Mouse (Mus musculus): ENCODE data around the gene Lrfn2.

Gene Lrfn2

GRCm38 (mm10) chr17:49018774-49019488 is 86.8 kb downstream of the Lrfn2 start:
- in situ Hi-C loops (cut with MboI; ENCODE audit: low pct_unique_long_range_greater_than_20kb in 1 of 2, low sequenced_read_pairs in 2 of 2, unreplicated experiment in 1 of 2): no loop called here

GRCm38 (mm10) chr17:49029556-49030268 is 97.5 kb downstream of the Lrfn2 start:
- in situ Hi-C loops (cut with MboI; ENCODE audit: low pct_unique_long_range_greater_than_20kb in 1 of 2, low sequenced_read_pairs in 2 of 2, unreplicated experiment in 1 of 2): no loop called here

GRCm38 (mm10) chr17:49030269-49030615 is 98.1 kb downstream of the Lrfn2 start:
- in situ Hi-C loops (cut with MboI; ENCODE audit: low pct_unique_long_range_greater_than_20kb in 1 of 2, low sequenced_read_pairs in 2 of 2, unreplicated experiment in 1 of 2): no loop called here

GRCm38 (mm10) chr17:49030841-49031240 is 98.7 kb downstream of the Lrfn2 start:
- in situ Hi-C loops (cut with MboI; ENCODE audit: low pct_unique_long_range_greater_than_20kb in 1 of 2, low sequenced_read_pairs in 2 of 2, unreplicated experiment in 1 of 2): no loop called here

- in situ Hi-C loops (cut with MboI; ENCODE audit: low pct_unique_long_range_greater_than_20kb in 1 of 2, low sequenced_read_pairs in 2 of 2, unreplicated experiment in 1 of 2): no loop called here
Observed at GRCm38 (mm10) chr17:49031790-49032189, 99.6 kb downstream of the Lrfn2 start.

- in situ Hi-C loops (cut with MboI; ENCODE audit: low pct_unique_long_range_greater_than_20kb in 1 of 2, low sequenced_read_pairs in 2 of 2, unreplicated experiment in 1 of 2): no loop called here
Observed at GRCm38 (mm10) chr17:49033276-49033675, 101.1 kb downstream of the Lrfn2 start.

- in situ Hi-C loops (cut with MboI; ENCODE audit: low pct_unique_long_range_greater_than_20kb in 1 of 2, low sequenced_read_pairs in 2 of 2, unreplicated experiment in 1 of 2): no loop called here
Observed at GRCm38 (mm10) chr17:49033686-49034250, 101.6 kb downstream of the Lrfn2 start.

- in situ Hi-C loops (cut with MboI; ENCODE audit: low pct_unique_long_range_greater_than_20kb in 1 of 2, low sequenced_read_pairs in 2 of 2, unreplicated experiment in 1 of 2): no loop called here
Observed at GRCm38 (mm10) chr17:49035052-49035451, 102.9 kb downstream of the Lrfn2 start.

- in situ Hi-C loops (cut with MboI; ENCODE audit: low pct_unique_long_range_greater_than_20kb in 1 of 2, low sequenced_read_pairs in 2 of 2, unreplicated experiment in 1 of 2): no loop called here
Observed at GRCm38 (mm10) chr17:49037163-49037950, 105.2 kb downstream of the Lrfn2 start.

- in situ Hi-C loops (cut with MboI; ENCODE audit: low pct_unique_long_range_greater_than_20kb in 1 of 2, low sequenced_read_pairs in 2 of 2, unreplicated experiment in 1 of 2): no loop called here
Observed at GRCm38 (mm10) chr17:49043806-49044640, 111.8 kb downstream of the Lrfn2 start.

- in situ Hi-C loops (cut with MboI; ENCODE audit: low pct_unique_long_range_greater_than_20kb in 1 of 2, low sequenced_read_pairs in 2 of 2, unreplicated experiment in 1 of 2): no loop called here
Observed at GRCm38 (mm10) chr17:49047921-49048320, 115.7 kb downstream of the Lrfn2 start.

GRCm38 (mm10) chr17:49051231-49051630 is 119.1 kb downstream of the Lrfn2 start:
- in situ Hi-C loops (cut with MboI; ENCODE audit: low pct_unique_long_range_greater_than_20kb in 1 of 2, low sequenced_read_pairs in 2 of 2, unreplicated experiment in 1 of 2): no loop called here

- in situ Hi-C loops (cut with MboI; ENCODE audit: low pct_unique_long_range_greater_than_20kb in 1 of 2, low sequenced_read_pairs in 2 of 2, unreplicated experiment in 1 of 2): no loop called here
Observed at GRCm38 (mm10) chr17:49061141-49061540, 129.0 kb downstream of the Lrfn2 start.

- in situ Hi-C loops (cut with MboI; ENCODE audit: low pct_unique_long_range_greater_than_20kb in 1 of 2, low sequenced_read_pairs in 2 of 2, unreplicated experiment in 1 of 2): no loop called here
Observed at GRCm38 (mm10) chr17:49063789-49064188, 131.6 kb downstream of the Lrfn2 start.

- in situ Hi-C loops (cut with MboI; ENCODE audit: low pct_unique_long_range_greater_than_20kb in 1 of 2, low sequenced_read_pairs in 2 of 2, unreplicated experiment in 1 of 2): no loop called here
Observed at GRCm38 (mm10) chr17:49064526-49064925, 132.3 kb downstream of the Lrfn2 start.

GRCm38 (mm10) chr17:49065050-49065449 is 132.9 kb downstream of the Lrfn2 start:
- in situ Hi-C loops (cut with MboI; ENCODE audit: low pct_unique_long_range_greater_than_20kb in 1 of 2, low sequenced_read_pairs in 2 of 2, unreplicated experiment in 1 of 2): no loop called here

GRCm38 (mm10) chr17:49066748-49067147 is 134.6 kb downstream of the Lrfn2 start:
- in situ Hi-C loops (cut with MboI; ENCODE audit: low pct_unique_long_range_greater_than_20kb in 1 of 2, low sequenced_read_pairs in 2 of 2, unreplicated experiment in 1 of 2): no loop called here

- in situ Hi-C loops (cut with MboI; ENCODE audit: low pct_unique_long_range_greater_than_20kb in 1 of 2, low sequenced_read_pairs in 2 of 2, unreplicated experiment in 1 of 2): no loop called here
Observed at GRCm38 (mm10) chr17:49078168-49078567, 146.0 kb downstream of the Lrfn2 start.

All from mouse embryonic stem cell (cell line).